Comparison of ENCODE assay signal across 16 mouse cellular contexts in genomic region chr16:20756052-20756451, GRCm38 (mm10). TPM values are rescaled to one million over a fixed set of nuclear protein-coding genes. Genes with fewer than 3 reads are reported as not detected.
A peak's percentile ranks its signal among the peaks of the same experiment; 100 is the strongest.
DNase-seq lines count a peak whose midpoint lies in the region; ATAC-seq lines count a peak whose summit lies in the region.
"Had no signal": no experiment of that assay in that cellular context is flagged by ENCODE, and none has a peak within 500 bp of the region (broad histone marks: within the 10 kb centered on the region; RNA-seq: fewer than 3 reads in every experiment).

No protein-coding gene starts in this region.

- DNase-seq in heart, adult 11 months, result peak; percentile 97
- DNase-seq in 3134 (ENCODE audit: extremely low read depth, insufficient read length, low spot score), result peak; percentile 61
- peak; percentile 64 for DNase-seq in adrenal gland, postnatal 14 days
- DNase-seq in cerebellum, postnatal 25 days, result no peak
- DNase-seq in right cerebral cortex, adult 18-20 months, result no peak
- DNase-seq in spleen, postnatal 4 days (ENCODE audit: low spot score in 2 of 2), result no peak
- DNase-seq: cerebellum, adult 2 months; layer of hippocampus, adult 9-11 months; left cerebral cortex, postnatal 4 days; thymus, adult 18-20 months had no signal

- H3K9me3 ChIP-seq in heart, embryonic 11.5 days (replicated peaks; ENCODE audit: control insufficient read depth, low read length), result no peaks in the 10 kb centered on the region
- no peaks in the 10 kb centered on the region for H3K9me3 ChIP-seq in lung, embryonic 16.5 days (ENCODE audit: control insufficient read depth, low read length)
- H3K9me3 ChIP-seq: embryonic facial prominence, embryonic 13.5 days; heart, embryonic 13.5 days had no signal

- ATAC-seq in heart, embryonic 11.5 days (replicated peaks; ENCODE audit: insufficient number of reproducible peaks, low FRiP score, low TSS enrichment), result no peak
- peak; percentile 81 for ATAC-seq in lung, embryonic 16.5 days (ENCODE audit: low read depth)
- ATAC-seq: forebrain, embryonic 14.5 days; Patski had no signal

- H3K9ac ChIP-seq in heart, embryonic 11.5 days (ENCODE audit: low read depth, low read length), result no peak overlapping the region
- no peak overlapping the region for H3K9ac ChIP-seq in lung, embryonic 16.5 days (ENCODE audit: low read length)
- H3K9ac ChIP-seq: embryonic facial prominence, embryonic 13.5 days; heart, embryonic 13.5 days had no signal

- H3K36me3 ChIP-seq in heart, embryonic 11.5 days (ENCODE audit: control insufficient read depth, insufficient read depth, low read length), result no peaks in the 10 kb centered on the region
- no peaks in the 10 kb centered on the region for H3K36me3 ChIP-seq in lung, embryonic 16.5 days (ENCODE audit: control insufficient read depth, insufficient read depth, low read length)
- H3K36me3 ChIP-seq: embryonic facial prominence, embryonic 13.5 days; heart, embryonic 13.5 days had no signal

- 88% methylated on average over 5 of the region's 5 CpGs for WGBS in heart, embryonic 11.5 days (ENCODE audit: insufficient replicate concordance)
- WGBS in lung, embryonic 16.5 days, result 61% methylated on average over 5 of the region's 5 CpGs

- no peaks in the 10 kb centered on the region for H3K27me3 ChIP-seq in heart, embryonic 11.5 days (ENCODE audit: control insufficient read depth, insufficient read depth, low read length)
- no peaks in the 10 kb centered on the region for H3K27me3 ChIP-seq in lung, embryonic 16.5 days (ENCODE audit: control insufficient read depth, insufficient read depth, low read depth, low read length)
- H3K27me3 ChIP-seq: embryonic facial prominence, embryonic 13.5 days; heart, embryonic 13.5 days had no signal

- no peak overlapping the region for H3K27ac ChIP-seq in heart, embryonic 11.5 days (ENCODE audit: low read depth, low read length)
- no peak overlapping the region for H3K27ac ChIP-seq in lung, embryonic 16.5 days (ENCODE audit: low read length)
- H3K27ac ChIP-seq: embryonic facial prominence, embryonic 13.5 days; heart, embryonic 13.5 days had no signal

- H3K4me3 ChIP-seq in heart, embryonic 11.5 days (ENCODE audit: low read depth, low read length), result no peak overlapping the region
- H3K4me3 ChIP-seq in lung, embryonic 16.5 days (ENCODE audit: low read length), result no peak overlapping the region
- H3K4me3 ChIP-seq: embryonic facial prominence, embryonic 13.5 days; heart, embryonic 13.5 days had no signal

- no peaks in the 10 kb centered on the region for H3K4me1 ChIP-seq in heart, embryonic 11.5 days (ENCODE audit: control insufficient read depth, insufficient read depth, low read length)
- no peaks in the 10 kb centered on the region for H3K4me1 ChIP-seq in lung, embryonic 16.5 days (replicated peaks; ENCODE audit: control insufficient read depth, insufficient read depth, low read length)
- H3K4me1 ChIP-seq: embryonic facial prominence, embryonic 13.5 days; heart, embryonic 13.5 days had no signal

- no peak overlapping the region for H3K4me2 ChIP-seq in heart, embryonic 11.5 days
- H3K4me2 ChIP-seq in lung, embryonic 16.5 days (ENCODE audit: low read depth, low read length), result no peak overlapping the region
- H3K4me2 ChIP-seq: embryonic facial prominence, embryonic 13.5 days; heart, embryonic 13.5 days had no signal

RNA-seq across cellular contexts. Expression of gene Thpo, which starts 21.7 kb away (rescaled TPM):
- polyA plus RNA-seq in heart, embryonic 11.5 days (2014; fragmentation: Nextera tagmentation; extraction: Ambion mirVana), result 0.49 TPM in 1 of 2 replicates, not detected in the other
- 0.71 and 2.8 TPM in 2 replicates for total RNA-seq in adrenal gland, postnatal 14 days (2021)
- polyA plus RNA-seq in lung, embryonic 16.5 days (2015; fragmentation: Nextera tagmentation; extraction: Ambion mirVana), result 0.79 and 0.99 TPM in 2 replicates

RNA-seq across cellular contexts. Expression of gene Chrd, which starts 23.1 kb away (rescaled TPM):
- 0.21 and 0.42 TPM in 2 replicates for polyA plus RNA-seq in heart, embryonic 11.5 days (2014; fragmentation: Nextera tagmentation; extraction: Ambion mirVana)
- 5.2 and 5.9 TPM in 2 replicates for total RNA-seq in adrenal gland, postnatal 14 days (2021)
- 3.3 and 3.8 TPM in 2 replicates for polyA plus RNA-seq in lung, embryonic 16.5 days (2015; fragmentation: Nextera tagmentation; extraction: Ambion mirVana)

RNA-seq across cellular contexts. Expression of gene Clcn2, which starts 38.5 kb away (rescaled TPM):
- 5.7 and 6.7 TPM in 2 replicates for polyA plus RNA-seq in heart, embryonic 11.5 days (2014; fragmentation: Nextera tagmentation; extraction: Ambion mirVana)
- total RNA-seq in adrenal gland, postnatal 14 days (2021), result 19.5 and 26.8 TPM in 2 replicates
- polyA plus RNA-seq in lung, embryonic 16.5 days (2015; fragmentation: Nextera tagmentation; extraction: Ambion mirVana), result 5.8 and 8.2 TPM in 2 replicates

RNA-seq across cellular contexts. Expression of gene Polr2h, which starts 38.6 kb away (rescaled TPM):
- 65.0 and 65.9 TPM in 2 replicates for polyA plus RNA-seq in heart, embryonic 11.5 days (2014; fragmentation: Nextera tagmentation; extraction: Ambion mirVana)
- 33.1 and 34.3 TPM in 2 replicates for total RNA-seq in adrenal gland, postnatal 14 days (2021)
- 74.3 and 87.5 TPM in 2 replicates for polyA plus RNA-seq in lung, embryonic 16.5 days (2015; fragmentation: Nextera tagmentation; extraction: Ambion mirVana)

Comparison
In these comparisons a context has a peak if more than half of its experiments do, and no peak if none do; other contexts are left out.
1. DNase-seq: peak in heart, adult 11 months (single experiment), 3134 (single experiment) and adrenal gland, postnatal 14 days (single experiment); none in cerebellum, postnatal 25 days (0 of 2), right cerebral cortex, adult 18-20 months (single experiment) and spleen, postnatal 4 days (0 of 2).